Mouse (Mus musculus) heart, embryonic 13.5 days (tissue): ENCODE data around the gene Erf. TPM values are rescaled to one million over a fixed set of nuclear protein-coding genes. Genes with fewer than 3 reads are reported as not detected.

Experiments used
- ATAC-seq: fragments of 200-750 bp; cut with Nextera tagmentation; 2 replicates; pipeline ENCODE4 v1.8.0; 2017; ENCODE audit warnings: moderate TSS enrichment; ENCODE audit not compliant: insufficient number of reproducible peaks, low FRiP score, low TSS enrichment; ENCODE audit errors: extremely low read depth
- H3K27ac ChIP-seq: fragments of 300-500 bp; sonication (generic); replicated peaks from 2 replicates; pipeline ENCODE4 v1.5.1; 2015; ENCODE audit warnings: moderate library complexity, mild to moderate bottlenecking, inconsistent platforms
- H3K27me3 ChIP-seq: fragments of 300-500 bp; sonication (generic); replicated peaks from 2 replicates; pipeline ENCODE4 v1.6.1; 2015; ENCODE audit warnings: mild to moderate bottlenecking, inconsistent platforms
- H3K36me3 ChIP-seq: fragments of 300-500 bp; sonication (generic); 2 replicates; pipeline ENCODE4 v1.6.1; 2015; ENCODE audit warnings: mild to moderate bottlenecking, inconsistent platforms
- H3K4me1 ChIP-seq: fragments of 300-500 bp; sonication (generic); 2 replicates; pipeline ENCODE4 v1.6.1; 2015; ENCODE audit warnings: inconsistent platforms
- H3K4me2 ChIP-seq: fragments of 300-500 bp; sonication (generic); 2 replicates; pipeline ENCODE4 v1.6.1; 2015; ENCODE audit warnings: inconsistent platforms, mild to moderate bottlenecking, moderate library complexity
- H3K4me3 ChIP-seq: fragments of 300-500 bp; sonication (generic); 2 replicates; pipeline ENCODE4 v1.5.1; 2015; ENCODE audit warnings: moderate library complexity, mild to moderate bottlenecking, inconsistent platforms
- H3K9ac ChIP-seq: fragments of 300-500 bp; sonication (generic); 2 replicates; pipeline ENCODE4 v1.6.1; 2015; ENCODE audit warnings: inconsistent platforms, mild to moderate bottlenecking, moderate library complexity
- H3K9me3 ChIP-seq: fragments of 300-500 bp; sonication (generic); 2 replicates; pipeline ENCODE4 v1.6.1; 2016; ENCODE audit warnings: inconsistent platforms
- WGBS: fragments of 180-500 bp; shearing (Covaris S2); methylation state at CpG from one replicate; pipeline ENCODE4 v1.1.7; 2015; ENCODE audit warnings: mixed read lengths; 5-methylcytosine and 5-hydroxymethylcytosine counted together
- polyA plus RNA-seq: library from polyadenylated mRNA; unstranded; fragments of >200 nt; fragmentation: Nextera tagmentation; extraction: Ambion mirVana; gene quantifications from 2 replicates; pipeline ENCODE4 v1.2.1, GENCODE M21; 2015

Erf gene
- polyA plus RNA-seq, 1 experiment from 2014 or later, result 11.2 TPM

DNA sequence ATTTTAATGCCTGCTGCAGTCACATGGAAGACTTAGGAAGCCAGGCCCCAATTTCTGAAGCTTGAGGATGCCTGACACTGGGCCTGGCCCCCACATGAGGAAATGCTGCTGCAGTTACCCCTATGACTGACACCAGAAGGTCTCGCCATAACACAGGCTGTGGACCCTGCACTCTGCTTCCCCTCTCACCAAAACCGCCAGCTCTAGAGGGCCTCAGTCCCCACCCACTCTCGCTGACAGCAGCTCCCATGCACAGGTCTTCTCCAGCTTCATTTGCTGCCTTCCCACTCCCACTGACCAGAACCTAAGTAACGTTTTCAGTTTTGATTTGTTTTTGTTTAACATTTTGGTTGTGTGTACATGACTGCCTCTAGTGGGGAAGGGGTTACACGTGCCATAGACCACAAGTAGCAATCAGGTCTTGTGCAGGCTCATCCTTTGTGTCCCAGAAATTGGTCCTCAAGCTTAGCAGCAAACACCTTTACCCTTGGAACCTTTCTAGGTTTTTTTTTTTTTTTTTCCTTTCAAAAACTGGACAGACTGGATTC lies 18.4 kb downstream of the Erf start:
- 61% methylated on average over 5 of the region's 5 CpGs for WGBS
- no peak overlapping the region for H3K27ac ChIP-seq
- H3K36me3 ChIP-seq, result peaks cover 83% of the 10 kb centered on the region
- H3K9ac ChIP-seq, result no peak overlapping the region
- H3K4me2 ChIP-seq, result no peak overlapping the region
- no peak overlapping the region for H3K4me3 ChIP-seq
- H3K27me3 ChIP-seq, result no peaks in the 10 kb centered on the region
- peaks cover 23% of the 10 kb centered on the region for H3K4me1 ChIP-seq
- no peaks in the 10 kb centered on the region for H3K9me3 ChIP-seq
- ATAC-seq, result no peak

DNA sequence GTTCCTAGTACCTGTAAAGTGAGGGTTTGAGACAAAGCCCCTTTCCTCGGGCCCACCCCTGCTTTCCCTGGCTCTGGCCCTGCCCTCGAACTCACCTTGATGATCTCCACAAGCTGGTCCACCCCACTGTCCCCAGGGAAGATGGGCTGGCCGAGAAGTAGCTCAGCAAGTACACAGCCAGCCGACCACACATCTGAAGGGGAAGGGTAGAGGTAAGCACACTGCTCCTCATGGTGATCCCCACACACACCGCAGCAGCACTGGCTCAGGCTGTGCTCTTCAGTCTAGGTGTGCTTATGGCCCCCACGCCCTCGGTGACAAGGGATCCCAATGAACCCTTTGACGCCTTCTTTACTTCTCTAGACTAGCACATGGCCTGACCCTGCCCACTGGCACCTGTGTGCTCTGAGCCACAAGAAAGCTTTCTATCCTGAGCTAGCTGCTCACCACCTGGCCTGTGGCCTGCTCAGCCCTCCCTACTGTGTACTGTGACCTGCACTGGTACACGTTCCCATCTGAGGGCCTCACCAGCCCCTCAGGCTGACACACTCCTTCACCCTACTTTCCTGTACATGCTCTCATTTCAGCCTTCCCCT lies 19.8 kb downstream of the Erf start:
- 81% methylated on average over 9 of the region's 9 CpGs for WGBS
- Histone ChIP-seq H3K27ac (no peak overlapping the region), H3K9ac (no peak overlapping the region), H3K36me3 (peaks cover 97% of the 10 kb centered on the region), H3K4me2 (no peak overlapping the region), H3K27me3 (no peaks in the 10 kb centered on the region), H3K4me3 (no peak overlapping the region), H3K4me1 (peaks cover 11% of the 10 kb centered on the region), H3K9me3 (no peaks in the 10 kb centered on the region)
- no peak for ATAC-seq

DNA sequence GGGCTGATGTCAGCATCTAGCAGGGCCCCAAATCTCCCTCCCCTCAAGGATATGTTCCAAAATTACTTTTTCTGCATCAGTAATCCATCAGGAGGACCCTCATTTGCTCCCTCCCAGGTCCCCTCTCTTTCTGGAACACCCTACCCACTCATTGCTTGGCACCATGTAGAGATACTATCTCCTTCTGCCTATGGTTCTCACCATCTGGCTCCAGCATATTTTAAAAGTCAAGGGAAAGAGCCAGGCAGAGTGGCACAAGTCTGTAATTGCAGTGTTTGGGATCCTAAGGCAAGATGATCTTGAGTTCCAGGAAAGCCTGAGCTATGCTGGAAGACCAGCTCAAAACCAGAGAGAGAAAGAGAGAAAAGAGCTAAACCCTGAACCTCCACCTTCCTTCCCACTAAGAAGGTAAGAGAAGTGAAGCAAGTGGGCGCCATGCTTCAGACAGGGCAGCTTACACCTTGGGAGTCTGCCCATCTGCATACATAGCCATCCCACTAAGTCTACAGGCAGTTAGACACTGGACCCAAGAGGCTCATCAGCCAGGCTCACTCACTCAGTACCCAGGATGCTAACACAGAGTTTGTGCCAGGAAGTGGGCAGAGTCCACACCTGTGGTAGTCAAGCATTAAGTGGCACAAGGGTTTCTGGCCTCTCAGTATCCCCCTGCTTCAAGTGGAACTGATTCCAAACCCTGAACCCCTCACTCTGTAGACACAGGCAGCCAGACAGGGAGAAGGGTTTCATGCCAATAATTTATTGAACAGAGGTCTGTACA lies 22.8 kb downstream of the Erf start:
- H3K27ac ChIP-seq, result no peak overlapping the region
- H3K4me2 ChIP-seq, result no peak overlapping the region
- no peak overlapping the region for H3K9ac ChIP-seq
- peaks cover 96% of the 10 kb centered on the region for H3K36me3 ChIP-seq
- no peak overlapping the region for H3K4me3 ChIP-seq
- no peaks in the 10 kb centered on the region for H3K9me3 ChIP-seq
- no peak for ATAC-seq
- peaks cover under 1% of the 10 kb centered on the region for H3K4me1 ChIP-seq
- WGBS, result 100% methylated on average over 1 of the region's 1 CpGs
- no peaks in the 10 kb centered on the region for H3K27me3 ChIP-seq

DNA sequence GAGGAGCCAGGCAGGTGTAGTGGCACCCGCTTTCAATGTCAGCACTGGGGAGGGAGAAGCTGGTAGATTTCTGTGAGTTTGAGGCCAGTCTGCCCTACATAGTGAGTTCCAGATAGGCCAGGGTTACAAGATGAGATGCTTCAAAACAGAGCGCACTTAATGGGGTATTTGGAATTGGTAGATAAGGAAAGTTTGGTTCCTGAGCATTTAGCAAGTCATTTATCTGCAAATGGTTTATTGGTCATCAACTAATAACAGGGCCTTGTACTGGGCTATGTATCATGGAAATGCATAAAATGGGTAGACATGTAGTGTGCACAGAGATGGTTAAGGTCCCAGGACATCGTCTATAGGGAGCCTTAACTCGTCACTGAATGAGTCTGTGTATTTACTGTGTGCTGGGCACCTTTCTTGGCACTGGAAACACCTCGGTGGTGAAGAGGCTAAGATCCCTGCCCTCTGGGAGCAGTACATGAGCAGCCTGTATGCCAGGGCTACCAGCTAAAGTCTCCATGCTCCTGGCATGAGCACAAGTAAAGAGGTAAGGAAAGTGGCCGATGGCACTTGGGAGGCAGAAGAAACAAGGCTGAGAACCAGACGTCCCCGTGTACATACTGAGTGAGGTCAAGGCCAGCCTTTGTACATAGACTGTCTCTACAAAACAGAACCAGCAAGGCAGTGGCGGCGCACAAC lies 28.1 kb downstream of the Erf start:
- no peak for ATAC-seq
- H3K27ac ChIP-seq, result 0 out of 2 replicates have a peak overlapping the region, but pooled peaks have one; percentile 88
- 79% methylated on average over 10 of the region's 10 CpGs for WGBS

DNA sequence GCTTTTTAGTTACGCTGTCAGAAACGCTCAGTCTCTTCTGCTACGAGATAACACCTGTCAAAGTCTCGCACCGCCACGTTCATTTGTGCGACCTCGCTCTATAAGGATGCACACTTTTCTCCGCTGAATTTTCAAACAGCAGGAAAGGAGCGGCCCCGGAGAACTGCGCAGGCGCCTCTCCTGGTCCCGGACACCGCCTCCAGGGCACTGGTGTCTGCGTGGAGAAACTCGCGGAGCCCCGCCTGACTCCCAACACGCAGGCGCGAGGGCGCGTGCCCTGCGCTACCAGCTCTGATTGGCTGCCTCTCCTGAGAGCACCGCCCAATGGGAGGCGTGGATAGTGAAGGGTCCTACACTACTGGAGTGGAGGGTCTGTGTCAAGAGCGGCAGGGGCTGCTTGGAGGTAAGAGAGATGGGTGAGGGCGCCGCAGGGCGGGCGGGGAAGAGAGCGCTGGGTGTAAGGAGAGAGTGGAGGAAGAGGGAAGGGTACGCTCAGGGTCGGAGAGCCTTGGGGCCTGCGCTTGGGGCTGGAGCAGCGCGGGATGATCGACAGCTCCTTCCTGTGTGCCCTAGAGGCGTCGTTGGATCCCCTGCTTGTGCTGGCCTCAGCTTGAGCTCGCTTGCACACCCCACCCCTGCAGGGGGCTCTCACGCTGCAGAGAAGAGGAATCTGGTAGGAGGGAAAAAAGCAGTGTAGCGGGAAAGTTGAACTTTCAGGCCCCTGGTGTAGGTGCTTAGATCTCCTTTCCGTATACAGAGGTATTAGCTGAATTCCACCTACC lies 29.3 kb downstream of the Erf start, which contains the start of gene Zfp526:
Gene Zfp526, plus strand, starts transcription at position 324 of the 782 bp plus-strand sequence.
- no peaks in the 10 kb centered on the region for H3K27me3 ChIP-seq
- peaks cover 27% of the 10 kb centered on the region for H3K4me1 ChIP-seq
- H3K9ac ChIP-seq, result peak within 1 kb of the TSS; percentile 85
- H3K36me3 ChIP-seq, result peaks cover 32% of the 10 kb centered on the region
- under 1% methylated on average over 45 of the region's 45 CpGs for WGBS
- peak; percentile 87 for ATAC-seq
- peak within 1 kb of the TSS; percentile 83 for H3K4me3 ChIP-seq
- peak within 1 kb of the TSS; percentile 81 for H3K4me2 ChIP-seq
- no peaks in the 10 kb centered on the region for H3K9me3 ChIP-seq
- peak within 1 kb of the TSS; percentile 88 for H3K27ac ChIP-seq

More for the DNA sequence above, 28.1 kb downstream of the Erf start:
- Histone ChIP-seq H3K9ac (peak overlapping the region; percentile 85), H3K27me3 (no peaks in the 10 kb centered on the region), H3K4me3 (peak overlapping the region; percentile 83), H3K36me3 (peaks cover 43% of the 10 kb centered on the region), H3K4me2 (peak overlapping the region; percentile 81), H3K9me3 (no peaks in the 10 kb centered on the region), H3K4me1 (peaks cover 27% of the 10 kb centered on the region)

DNA sequence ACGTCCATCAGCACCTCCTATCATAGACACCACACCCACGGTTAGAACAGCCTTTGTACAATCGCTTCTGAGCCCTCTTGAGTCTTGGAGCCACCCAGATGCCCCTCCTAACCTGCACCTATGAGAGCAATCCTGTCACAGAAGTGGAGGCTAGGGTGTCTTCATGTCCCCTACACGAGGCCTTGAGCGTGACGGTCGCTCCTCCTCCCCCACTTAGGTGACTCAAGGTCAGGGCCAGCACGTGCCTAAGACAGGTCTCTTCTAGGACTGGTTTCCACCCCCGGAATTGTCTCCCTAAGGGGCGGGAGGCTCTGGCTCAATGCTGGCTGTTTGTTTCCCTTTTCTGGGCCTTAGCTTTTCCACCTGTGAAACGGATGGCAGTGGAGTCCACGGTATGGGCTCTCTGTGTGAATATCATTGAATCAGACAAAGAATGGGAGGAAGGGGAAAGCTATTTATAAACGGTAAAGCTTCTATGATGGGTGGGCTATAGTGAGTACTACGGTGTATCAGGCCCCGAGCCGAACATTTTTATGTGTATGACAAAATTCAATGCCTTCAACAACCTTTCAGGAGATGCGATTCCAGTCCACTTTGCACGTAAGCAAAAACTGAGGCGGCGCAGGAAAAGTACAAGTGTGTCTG lies 30.0 kb downstream of the Erf start, which contains the start of gene Dedd2:
Gene Dedd2, minus strand, starts transcription at position 159 of the 645 bp plus-strand sequence.
- no peak for ATAC-seq
- Histone ChIP-seq H3K9ac (peak within 1 kb of the TSS; percentile 91), H3K36me3 (peaks cover 27% of the 10 kb centered on the region), H3K27ac (peak within 1 kb of the TSS; percentile 88), H3K27me3 (no peaks in the 10 kb centered on the region), H3K4me2 (peak within 1 kb of the TSS; percentile 81), H3K4me1 (peaks cover 27% of the 10 kb centered on the region), H3K9me3 (no peaks in the 10 kb centered on the region), H3K4me3 (peak within 1 kb of the TSS; percentile 83)
- WGBS, result 4% methylated on average over 20 of the region's 20 CpGs

DNA sequence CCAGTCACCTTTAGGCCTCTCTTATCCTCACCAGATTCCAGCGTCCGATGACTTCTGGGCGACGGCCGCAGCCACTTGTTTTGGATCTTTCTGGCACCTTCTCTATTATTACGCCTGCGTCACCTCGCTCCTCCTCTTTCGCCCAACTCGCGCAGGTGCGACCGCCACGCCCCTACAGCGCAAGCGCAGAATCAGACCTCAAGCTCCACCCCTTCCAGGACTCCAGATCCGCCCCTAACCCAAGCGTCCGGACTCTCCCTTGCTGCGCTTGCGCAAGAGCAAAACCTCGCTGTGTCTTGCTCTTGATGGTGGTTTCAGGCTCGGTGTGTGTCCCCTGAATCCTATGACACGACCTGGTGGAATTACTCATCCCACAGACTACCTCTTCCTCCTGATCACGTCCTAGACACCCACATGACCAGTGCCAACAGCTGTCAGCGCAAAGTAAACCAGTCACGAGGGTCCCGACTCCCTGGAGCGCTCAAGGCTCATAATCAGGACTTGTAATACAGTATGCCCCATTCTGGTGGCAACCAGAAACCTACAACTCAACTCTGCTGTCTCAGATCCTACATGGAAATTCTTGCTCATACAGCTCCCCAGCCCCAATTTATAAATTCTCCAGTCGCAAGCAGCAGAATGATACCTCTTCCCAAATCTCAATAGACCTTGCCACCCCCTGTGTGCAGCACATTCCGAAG lies 30.7 kb downstream of the Erf start:
- H3K27me3 ChIP-seq, result no peaks in the 10 kb centered on the region
- WGBS, result 2% methylated on average over 31 of the region's 31 CpGs

DNA sequence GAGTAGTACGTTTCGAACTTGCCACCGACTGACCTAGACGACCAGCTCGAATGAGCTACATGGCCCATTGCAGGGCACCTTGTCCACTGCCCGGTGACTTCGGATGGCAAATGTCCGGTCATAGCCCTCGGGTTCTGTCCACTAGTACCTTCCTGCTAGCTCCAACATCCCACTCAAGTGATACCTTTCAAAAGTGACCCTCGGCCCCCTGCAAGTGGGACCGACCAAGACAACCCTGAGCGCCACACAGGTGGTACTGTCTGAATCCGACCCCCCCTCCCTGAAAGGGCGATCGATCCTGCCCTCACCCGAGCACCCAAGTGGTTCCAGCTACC lies 31.2 kb downstream of the Erf start:
- H3K36me3 ChIP-seq, result peaks cover 23% of the 10 kb centered on the region
- H3K9ac ChIP-seq, result peak overlapping the region; percentile 91
- WGBS, result 0% methylated on average over 16 of the region's 16 CpGs
- peak overlapping the region; percentile 88 for H3K27ac ChIP-seq
- peak overlapping the region; percentile 83 for H3K4me3 ChIP-seq
- H3K27me3 ChIP-seq, result no peaks in the 10 kb centered on the region
- H3K9me3 ChIP-seq, result no peaks in the 10 kb centered on the region
- ATAC-seq, result no peak
- H3K4me2 ChIP-seq, result peak overlapping the region; percentile 81
- H3K4me1 ChIP-seq, result peaks cover 27% of the 10 kb centered on the region

More for the DNA sequence above, 30.7 kb downstream of the Erf start:
- H3K4me1 ChIP-seq, result peaks cover 27% of the 10 kb centered on the region
- peak overlapping the region; percentile 88 for H3K27ac ChIP-seq
- peak; percentile 71 for ATAC-seq
- H3K9me3 ChIP-seq, result no peaks in the 10 kb centered on the region
- H3K36me3 ChIP-seq, result peaks cover 26% of the 10 kb centered on the region
- H3K4me2 ChIP-seq, result peak overlapping the region; percentile 81
- H3K4me3 ChIP-seq, result peak overlapping the region; percentile 83
- H3K9ac ChIP-seq, result peak overlapping the region; percentile 91

DNA sequence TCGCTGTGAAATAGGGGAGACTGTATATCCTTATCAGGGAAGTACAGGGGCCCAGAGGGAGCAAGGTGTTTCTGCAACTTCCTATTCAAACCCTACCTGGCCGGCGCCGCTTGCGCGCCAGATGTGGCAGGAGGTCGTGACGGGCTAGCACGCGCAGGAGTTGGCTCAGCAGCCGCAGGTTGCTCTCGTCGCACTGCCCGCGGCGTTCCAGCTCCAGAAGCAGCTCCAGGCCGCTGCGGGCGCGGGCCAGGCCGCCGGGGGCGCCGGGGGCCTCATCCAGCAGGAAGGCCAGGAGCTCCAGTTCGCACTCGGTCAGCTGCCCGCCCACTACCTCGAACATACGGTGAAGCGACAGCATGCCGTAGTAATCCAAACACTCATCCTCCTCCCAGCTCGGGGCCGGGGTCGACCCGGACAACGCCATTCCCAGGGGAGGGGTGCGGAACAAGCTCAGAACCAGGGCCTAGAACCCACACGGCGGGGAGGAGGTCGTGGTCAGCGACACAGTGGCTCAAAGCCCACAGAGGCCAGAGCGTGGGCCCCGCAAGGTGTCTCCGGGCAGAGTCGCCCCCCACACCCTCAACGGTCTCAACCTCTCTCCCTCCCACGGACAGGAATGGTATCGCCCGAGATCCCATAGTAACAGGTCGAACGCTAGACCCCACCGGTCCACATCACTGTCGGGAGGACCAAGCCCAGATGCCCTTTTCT lies 31.7 kb downstream of the Erf start:
- H3K36me3 ChIP-seq, result peaks cover 23% of the 10 kb centered on the region
- 0 out of 2 replicates have a peak, but pooled peaks have one; percentile 15 for ATAC-seq
- under 1% methylated on average over 53 of the region's 53 CpGs for WGBS
- peak overlapping the region; percentile 83 for H3K4me3 ChIP-seq
- H3K9ac ChIP-seq, result peak overlapping the region; percentile 91
- H3K9me3 ChIP-seq, result no peaks in the 10 kb centered on the region
- H3K27me3 ChIP-seq, result no peaks in the 10 kb centered on the region
- peaks cover 27% of the 10 kb centered on the region for H3K4me1 ChIP-seq
- H3K4me2 ChIP-seq, result peak overlapping the region; percentile 81
- peak overlapping the region; percentile 88 for H3K27ac ChIP-seq
